ENCODE assay signal across 9 mouse cellular contexts in the genomic region with DNA sequence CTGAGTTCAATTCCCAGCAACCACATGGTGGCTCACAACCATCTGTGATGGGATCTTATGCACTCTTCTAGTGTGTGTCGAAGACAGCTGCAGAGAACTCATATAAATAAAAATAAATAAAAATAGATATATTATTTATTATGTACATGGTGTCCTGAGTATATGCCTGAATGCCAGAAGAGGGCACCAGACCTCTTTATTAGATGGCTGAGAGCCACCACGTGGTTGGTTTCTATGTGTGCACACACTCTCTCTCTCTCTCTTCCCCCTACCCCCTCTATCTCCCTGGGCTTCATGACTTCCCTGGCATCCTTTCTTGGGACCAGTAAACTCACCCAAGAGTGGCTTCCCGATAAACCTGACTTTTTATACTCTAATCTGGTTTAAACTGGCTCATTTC. TPM values are rescaled to one million over a fixed set of nuclear protein-coding genes. Genes with fewer than 3 reads are reported as not detected.
A peak's percentile ranks its signal among the peaks of the same experiment; 100 is the strongest.
DNase-seq lines count a peak whose midpoint lies in the region; ATAC-seq and TF ChIP-seq lines count a peak whose summit lies in the region.
"Had no signal": no experiment of that assay in that cellular context is flagged by ENCODE, and none has a peak within 500 bp of the region (broad histone marks: within the 10 kb centered on the region; RNA-seq: fewer than 3 reads in every experiment).

No protein-coding gene starts in this region.

- H3K36me3 ChIP-seq in forebrain, postnatal 0 days (ENCODE audit: insufficient read depth) = no peaks in the 10 kb centered on the region
- no peaks in the 10 kb centered on the region for H3K36me3 ChIP-seq in forebrain, embryonic 13.5 days (ENCODE audit: poor library complexity, severe bottlenecking)
- no peaks in the 10 kb centered on the region for H3K36me3 ChIP-seq in limb, embryonic 14.5 days (ENCODE audit: control insufficient read depth, insufficient read depth, low read length)
- H3K36me3 ChIP-seq in limb, embryonic 10.5 days = no peaks in the 10 kb centered on the region
- H3K36me3 ChIP-seq: liver, embryonic 15.5 days had no signal

- no peak overlapping the region for H3K4me3 ChIP-seq in forebrain, postnatal 0 days (ENCODE audit: low read depth, low read length)
- no peak overlapping the region for H3K4me3 ChIP-seq in forebrain, embryonic 13.5 days
- H3K4me3 ChIP-seq in limb, embryonic 14.5 days (replicated peaks; ENCODE audit: low read length) = no peak overlapping the region
- no peak overlapping the region for H3K4me3 ChIP-seq in limb, embryonic 10.5 days
- H3K4me3 ChIP-seq: liver, embryonic 15.5 days had no signal

- no peak overlapping the region for H3K4me2 ChIP-seq in forebrain, postnatal 0 days (ENCODE audit: low read depth)
- no peak overlapping the region for H3K4me2 ChIP-seq in forebrain, embryonic 13.5 days
- H3K4me2 ChIP-seq in limb, embryonic 14.5 days (replicated peaks; ENCODE audit: low read depth, low read length, severe bottlenecking) = no peak overlapping the region
- H3K4me2 ChIP-seq: liver, embryonic 15.5 days had no signal

- DNase-seq in forebrain, postnatal 0 days = peak; percentile 60
- DNase-seq in limb, embryonic 14.5 days (ENCODE audit: low spot score) = peak; percentile 71
- no peak for DNase-seq in limb, embryonic 10.5 days (ENCODE audit: low spot score)
- DNase-seq in Muller cell, postnatal 12 days (ENCODE audit: inconsistent ontology term) = peak; percentile 1
- peak; percentile 21 for DNase-seq in lung, postnatal 36 days
- DNase-seq in urinary bladder, adult 2 months (ENCODE audit: low spot score) = no peak

- no peak for TF ChIP-seq POLR2A in limb, embryonic 14.5 days (IDR thresholded peaks at IDR 0.05; ENCODE audit: borderline replicate concordance, extremely low read depth, insufficient read depth, insufficient read length)

- peak; percentile 61 for TF ChIP-seq CTCF in forebrain, postnatal 0 days (IDR thresholded peaks at IDR 0.05; ENCODE audit: low read depth)

- no peak overlapping the region for H3K27ac ChIP-seq in forebrain, postnatal 0 days (ENCODE audit: low read depth, low read length)
- H3K27ac ChIP-seq in forebrain, embryonic 13.5 days = no peak overlapping the region
- no peak overlapping the region for H3K27ac ChIP-seq in limb, embryonic 14.5 days (replicated peaks; ENCODE audit: low read depth, low read length)
- no peak overlapping the region for H3K27ac ChIP-seq in limb, embryonic 10.5 days
- H3K27ac ChIP-seq: liver, embryonic 15.5 days had no signal

- H3K9ac ChIP-seq in forebrain, postnatal 0 days = no peak overlapping the region
- no peak overlapping the region for H3K9ac ChIP-seq in forebrain, embryonic 13.5 days
- H3K9ac ChIP-seq in limb, embryonic 14.5 days (ENCODE audit: low read depth, low read length, severe bottlenecking) = no peak overlapping the region
- H3K9ac ChIP-seq: liver, embryonic 15.5 days had no signal

- H3K9me3 ChIP-seq in forebrain, postnatal 0 days (ENCODE audit: low read length) = no peaks in the 10 kb centered on the region
- no peaks in the 10 kb centered on the region for H3K9me3 ChIP-seq in forebrain, embryonic 13.5 days (replicated peaks)
- no peaks in the 10 kb centered on the region for H3K9me3 ChIP-seq in limb, embryonic 14.5 days (ENCODE audit: control insufficient read depth, low read length)
- no peaks in the 10 kb centered on the region for H3K9me3 ChIP-seq in limb, embryonic 10.5 days (replicated peaks)
- H3K9me3 ChIP-seq: liver, embryonic 15.5 days had no signal

- WGBS in forebrain, postnatal 0 days = 52% methylated on average over 3 of the region's 3 CpGs
- WGBS in forebrain, embryonic 13.5 days = 48% methylated on average over 3 of the region's 3 CpGs
- WGBS in limb, embryonic 14.5 days = 48% methylated on average over 3 of the region's 3 CpGs
- 62% methylated on average over 3 of the region's 3 CpGs for WGBS in limb, embryonic 10.5 days

- no peaks in the 10 kb centered on the region for H3K27me3 ChIP-seq in forebrain, postnatal 0 days (ENCODE audit: insufficient read depth, low read length)
- peaks cover 12% of the 10 kb centered on the region for H3K27me3 ChIP-seq in forebrain, embryonic 13.5 days
- H3K27me3 ChIP-seq in limb, embryonic 14.5 days (ENCODE audit: control insufficient read depth, insufficient read depth, low read length) = no peaks in the 10 kb centered on the region
- peaks cover 20% of the 10 kb centered on the region for H3K27me3 ChIP-seq in limb, embryonic 10.5 days (ENCODE audit: low read depth, poor library complexity, severe bottlenecking)

- no peak for ATAC-seq in forebrain, postnatal 0 days
- ATAC-seq in forebrain, embryonic 13.5 days = no peak
- no peak for ATAC-seq in limb, embryonic 14.5 days (ENCODE audit: low FRiP score, low read depth)
- ATAC-seq in frontal cortex, adult (ENCODE audit: low TSS enrichment) = no peak

- peaks cover 6% of the 10 kb centered on the region; the same call in 1 of the 2 replicates for H3K4me1 ChIP-seq in forebrain, postnatal 0 days (ENCODE audit: insufficient read depth)
- H3K4me1 ChIP-seq in forebrain, embryonic 13.5 days = peaks cover 5% of the 10 kb centered on the region
- H3K4me1 ChIP-seq in limb, embryonic 14.5 days (ENCODE audit: control insufficient read depth, insufficient read depth, low read length) = peaks cover 5% of the 10 kb centered on the region
- H3K4me1 ChIP-seq in limb, embryonic 10.5 days = peaks cover 4% of the 10 kb centered on the region
- H3K4me1 ChIP-seq: liver, embryonic 15.5 days had no signal

RNA-seq across cellular contexts. Expression of a gene that starts 34.4 kb away (rescaled TPM):
- total RNA-seq in forebrain, postnatal 0 days (2014; rRNA removed) = 21.2 and 23.9 TPM in 2 replicates
- polyA plus RNA-seq in forebrain, postnatal 0 days (2015; fragmentation: Nextera tagmentation; extraction: Ambion mirVana) = 48.0 and 51.1 TPM in 2 replicates
- polyA plus RNA-seq in forebrain, embryonic 13.5 days (2015; fragmentation: Nextera tagmentation; extraction: Ambion mirVana) = 66.3 and 68.5 TPM in 2 replicates
- polyA plus RNA-seq in limb, embryonic 14.5 days (2012; rRNA removed) = 48.2 and 61.7 TPM in 2 replicates
- polyA plus RNA-seq in limb, embryonic 14.5 days (2014; fragmentation: Nextera tagmentation; extraction: Ambion mirVana) = 77.6 and 84.7 TPM in 2 replicates
- polyA plus RNA-seq in limb, embryonic 10.5 days (2016; fragmentation: Nextera tagmentation; extraction: Ambion mirVana) = 80.3 and 88.1 TPM in 2 replicates
- 35.6 and 41.6 TPM in 2 replicates for polyA plus RNA-seq in urinary bladder, adult 2 months (2012; rRNA removed)

RNA-seq across cellular contexts. Expression of a gene that starts 57.5 kb away (rescaled TPM):
- total RNA-seq in forebrain, postnatal 0 days (2014; rRNA removed) = 22.5 and 26.5 TPM in 2 replicates
- polyA plus RNA-seq in forebrain, postnatal 0 days (2015; fragmentation: Nextera tagmentation; extraction: Ambion mirVana) = 22.1 and 23.1 TPM in 2 replicates
- 30.6 and 31.6 TPM in 2 replicates for polyA plus RNA-seq in forebrain, embryonic 13.5 days (2015; fragmentation: Nextera tagmentation; extraction: Ambion mirVana)
- polyA plus RNA-seq in limb, embryonic 14.5 days (2012; rRNA removed) = 20.9 and 24.5 TPM in 2 replicates
- polyA plus RNA-seq in limb, embryonic 14.5 days (2014; fragmentation: Nextera tagmentation; extraction: Ambion mirVana) = 14.8 and 18.5 TPM in 2 replicates
- polyA plus RNA-seq in limb, embryonic 10.5 days (2016; fragmentation: Nextera tagmentation; extraction: Ambion mirVana) = 38.7 and 41.1 TPM in 2 replicates
- polyA plus RNA-seq in urinary bladder, adult 2 months (2012; rRNA removed) = 3.4 and 4.6 TPM in 2 replicates

Comparison
In these comparisons a context has a peak if more than half of its experiments do, and no peak if none do; other contexts are left out.
1. DNase-seq: peak in forebrain, postnatal 0 days (single experiment), limb, embryonic 14.5 days (single experiment), Muller cell, postnatal 12 days (single experiment) and lung, postnatal 36 days (single experiment); none in limb, embryonic 10.5 days (single experiment) and urinary bladder, adult 2 months (single experiment).